Mouse (Mus musculus) MEL-GATA-1-ER (cell line): ENCODE data around the gene Phf7.

Experiments used
- DNase-seq: peaks from one replicate; pipeline ENCODE4 v3.0.0-alpha.2; 2012; ENCODE audit warnings: low read depth; ENCODE audit errors: extremely low read depth

The Phf7 gene

GRCm38 (mm10) chr14:31251084-31251604, at the start of gene Phf7, which contains the start of gene Bap1:
Gene Phf7, minus strand, starts transcription at chr14:31251317.
Gene Bap1, plus strand, starts transcription at chr14:31251450.
- peak; percentile 58 for DNase-seq

DNA sequence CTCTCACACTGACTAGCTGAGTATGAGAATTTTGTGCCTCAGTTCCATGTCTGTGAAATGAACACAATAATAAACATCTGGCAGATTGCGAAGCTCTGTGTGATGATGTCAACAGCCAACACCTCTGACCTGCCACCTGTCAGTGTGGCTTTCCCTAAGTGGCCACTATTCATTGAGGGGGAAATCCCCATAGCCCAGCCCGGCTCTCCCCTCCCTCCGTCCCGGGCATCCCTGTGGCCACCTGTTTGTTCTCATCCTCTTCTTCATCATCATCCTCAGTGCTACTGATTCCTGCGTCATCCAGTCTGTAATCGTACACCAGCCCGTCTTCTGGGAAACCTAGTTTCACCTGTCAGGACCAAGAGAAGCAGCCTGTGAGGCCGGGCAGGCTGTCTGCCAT, 34.6 kb upstream of the Phf7 start:
- DNase-seq, result no peak

DNA sequence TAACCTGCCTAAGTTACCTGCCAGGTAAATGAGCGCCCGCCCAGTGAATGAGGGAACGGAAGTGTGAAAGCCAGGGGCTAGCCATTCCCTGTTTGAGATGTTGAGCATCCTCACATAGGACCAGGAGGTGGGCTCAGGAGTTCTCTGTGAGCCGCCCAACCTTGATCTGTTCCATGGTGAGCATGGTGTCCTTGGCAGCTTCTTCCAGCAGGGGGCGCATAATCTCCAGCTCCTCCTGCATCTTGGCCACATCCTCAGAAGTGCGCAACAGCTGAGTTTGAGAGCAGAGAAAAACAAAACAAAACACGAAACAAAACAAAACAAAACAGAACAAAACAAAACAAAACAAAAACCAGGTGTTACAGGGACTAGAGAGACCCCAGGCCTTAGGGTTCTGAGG, 21.0 kb upstream of the Phf7 start:
- no peak for DNase-seq

DNA sequence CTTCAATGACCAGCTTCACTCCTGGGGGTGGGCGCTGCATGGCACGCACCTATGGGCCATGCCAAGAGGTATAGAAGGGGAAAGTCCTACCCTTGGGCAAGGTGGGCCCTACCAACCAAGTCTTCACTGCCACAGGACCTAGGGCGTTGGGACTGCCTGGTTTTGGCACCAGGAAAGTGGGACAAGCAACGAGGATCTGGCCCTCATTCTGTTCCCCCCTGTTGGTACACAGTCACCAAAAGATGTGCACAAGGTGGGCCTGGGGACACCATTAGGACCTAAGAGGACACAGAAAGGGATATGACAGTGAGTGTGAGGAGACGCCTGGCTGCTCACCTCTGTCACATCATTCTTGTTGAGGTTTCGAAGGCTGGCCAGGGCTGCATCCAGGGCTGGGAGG, 20.0 kb upstream of the Phf7 start:
- no peak for DNase-seq

- no peak for DNase-seq
These were observed 18.5 kb upstream of the Phf7 start for GRCm38 (mm10) chr14:31269456-31270100.

DNA sequence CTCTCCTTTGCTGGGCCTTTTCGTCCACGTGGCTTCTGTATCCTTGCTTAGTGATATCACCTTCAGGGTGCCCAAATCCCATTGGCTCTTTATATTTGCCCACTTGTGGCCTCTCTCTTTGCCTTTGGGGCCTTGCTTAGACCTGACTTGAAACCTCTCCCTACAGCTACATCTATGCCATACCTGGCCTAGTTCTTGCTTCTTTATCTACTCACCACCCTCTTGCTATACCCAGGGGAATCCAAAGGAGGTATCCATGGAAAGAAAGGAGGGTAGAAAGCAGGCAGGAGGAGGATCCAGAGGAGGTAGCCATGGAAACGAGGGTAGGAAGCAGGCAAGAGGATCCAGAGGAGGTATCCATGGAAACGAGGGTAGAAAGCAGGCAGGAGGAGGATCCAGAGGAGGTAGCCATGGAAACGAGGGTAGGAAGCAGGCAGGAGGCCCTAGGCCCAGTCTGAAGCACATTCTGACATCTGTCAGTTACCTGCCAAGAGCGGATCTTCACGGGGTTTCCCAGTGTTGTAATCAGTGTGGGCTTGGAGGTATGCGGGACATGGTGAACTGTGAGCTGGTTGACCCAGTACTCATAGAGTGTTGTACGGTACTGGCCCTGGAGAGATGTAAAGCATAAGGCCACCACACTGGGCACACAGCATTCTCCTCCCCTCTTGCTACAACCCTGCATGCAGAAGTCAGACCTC, 17.3 kb upstream of the Phf7 start:
- DNase-seq, result no peak

GRCm38 (mm10) chr14:31267649-31268048, 16.5 kb upstream of the Phf7 start:
- DNase-seq, result no peak

DNA sequence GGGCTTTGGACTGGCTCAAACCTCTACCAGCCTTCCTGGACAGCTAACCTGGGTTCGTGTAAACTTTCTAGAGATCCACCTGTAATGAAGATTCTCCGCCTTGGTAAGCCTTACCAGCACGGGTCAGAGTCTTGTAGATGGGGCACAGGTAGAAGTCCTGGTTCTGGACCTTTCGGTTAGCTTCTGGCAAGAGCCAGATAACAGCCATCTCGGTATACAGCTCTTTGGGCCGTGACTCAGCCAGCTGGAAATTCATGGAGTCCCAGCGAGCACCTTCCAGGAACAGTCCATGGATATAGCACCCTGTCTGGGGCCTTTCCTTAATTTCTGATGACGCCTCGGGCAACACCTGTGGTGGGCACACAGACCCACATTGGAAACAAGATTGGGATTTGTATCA, 9.8 kb upstream of the Phf7 start:
- DNase-seq, result no peak

- DNase-seq, result peak; percentile 95
These were observed 9.3 kb upstream of the Phf7 start for GRCm38 (mm10) chr14:31260374-31260773.

- no peak for DNase-seq
These were observed 7.4 kb upstream of the Phf7 start for GRCm38 (mm10) chr14:31258476-31259050.

GRCm38 (mm10) chr14:31252091-31252490, 974 bp upstream of the Phf7 start:
- no peak for DNase-seq

DNA sequence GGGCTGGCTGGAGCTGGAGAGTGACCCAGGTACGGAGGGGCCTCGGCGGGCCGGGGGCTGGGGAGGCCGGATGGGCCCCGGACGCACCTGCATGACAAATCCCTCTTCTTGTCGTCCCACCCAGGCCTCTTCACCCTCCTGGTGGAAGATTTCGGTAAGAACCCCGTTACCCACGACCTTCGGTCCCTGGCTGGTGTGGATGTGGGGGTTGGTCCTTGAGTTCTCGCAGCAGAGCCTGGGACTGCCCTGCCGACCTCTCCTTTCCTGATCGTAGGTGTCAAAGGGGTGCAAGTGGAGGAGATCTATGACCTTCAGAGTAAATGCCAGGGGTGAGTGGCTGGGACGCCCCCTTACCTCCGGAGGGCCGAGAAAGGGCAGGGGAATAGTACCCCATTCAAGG, 509 bp upstream of the Phf7 start:
- DNase-seq, result no peak

DNA sequence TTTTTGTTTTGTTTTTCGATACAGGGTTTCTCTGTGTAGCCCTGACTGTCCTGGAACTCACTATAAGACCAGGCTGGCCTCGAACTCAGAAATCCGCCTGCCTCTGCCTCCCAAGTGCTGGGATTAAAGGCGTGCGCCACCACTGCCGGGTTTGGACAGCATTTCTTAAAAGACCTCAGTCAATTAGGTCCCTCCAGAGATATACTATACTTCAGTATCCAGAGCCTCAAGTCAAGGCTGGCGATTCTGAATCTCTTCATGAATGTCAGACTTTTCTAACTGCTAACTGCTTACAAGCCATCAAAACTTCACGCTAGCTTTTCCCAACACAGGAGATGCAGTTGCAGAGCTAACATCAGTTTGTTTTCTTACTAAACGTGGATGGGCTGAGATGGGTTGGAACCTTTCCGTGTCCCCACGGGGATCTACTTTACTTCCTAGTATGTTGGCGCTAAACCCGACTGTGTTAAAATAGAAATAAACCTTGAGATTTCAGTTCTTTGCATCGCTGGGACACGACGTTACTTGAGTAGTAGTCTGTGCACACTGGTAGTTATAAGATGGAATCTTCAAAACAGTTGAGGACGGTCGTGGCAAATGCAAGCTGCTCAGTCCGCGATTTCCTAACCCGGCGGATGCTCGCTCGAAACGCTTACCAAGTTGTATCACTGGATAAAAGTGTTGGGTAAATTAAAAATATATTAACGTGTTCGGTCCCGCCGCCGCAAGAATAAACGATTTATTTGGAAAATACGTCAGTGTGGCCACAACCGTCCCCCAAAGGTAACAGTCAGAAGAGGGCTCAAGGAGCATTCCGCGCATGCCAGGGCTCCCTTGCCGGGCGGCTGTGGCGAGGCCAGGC, 664 bp downstream of the Phf7 start:
- peak; percentile 62 for DNase-seq

GRCm38 (mm10) chr14:31248396-31248795, 2.7 kb downstream of the Phf7 start:
- DNase-seq, result no peak

DNA sequence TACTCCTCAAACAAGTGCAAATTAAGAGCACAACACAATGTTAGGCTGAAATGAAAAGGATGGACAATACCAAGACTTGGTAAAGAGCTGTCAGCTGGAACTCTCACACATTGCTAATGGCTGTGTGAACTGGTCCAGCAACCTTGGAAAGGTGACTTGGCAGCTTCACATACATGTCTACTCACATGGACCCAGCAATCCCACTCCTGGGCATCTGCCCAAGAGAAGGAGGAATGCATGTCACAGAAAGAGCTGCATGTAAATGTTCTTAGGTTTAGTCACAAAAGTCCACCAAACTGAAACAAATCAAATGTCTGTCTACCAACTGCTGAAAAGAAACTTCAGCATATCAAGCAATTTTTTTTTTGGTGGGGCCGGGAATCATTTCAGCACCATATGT, 5.2 kb downstream of the Phf7 start:
- DNase-seq, result no peak

DNA sequence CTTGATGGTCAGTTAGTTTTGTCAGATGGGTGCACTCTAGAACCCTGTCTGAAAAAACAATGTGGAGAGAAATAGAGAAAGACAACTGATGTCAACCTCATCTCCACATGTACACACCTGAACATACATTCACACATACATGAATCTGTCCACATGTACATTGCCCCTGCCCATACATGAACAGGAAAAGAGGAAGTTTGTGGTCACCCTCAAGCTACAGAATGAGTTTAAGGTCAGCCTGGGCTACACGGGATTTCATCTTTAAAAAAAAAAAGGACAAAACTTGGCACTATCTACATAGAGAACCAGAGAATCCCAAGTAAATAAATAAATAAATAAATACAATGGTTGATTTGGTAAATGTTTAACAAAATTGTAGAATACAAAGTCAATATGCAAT, 6.3 kb downstream of the Phf7 start:
- no peak for DNase-seq

DNA sequence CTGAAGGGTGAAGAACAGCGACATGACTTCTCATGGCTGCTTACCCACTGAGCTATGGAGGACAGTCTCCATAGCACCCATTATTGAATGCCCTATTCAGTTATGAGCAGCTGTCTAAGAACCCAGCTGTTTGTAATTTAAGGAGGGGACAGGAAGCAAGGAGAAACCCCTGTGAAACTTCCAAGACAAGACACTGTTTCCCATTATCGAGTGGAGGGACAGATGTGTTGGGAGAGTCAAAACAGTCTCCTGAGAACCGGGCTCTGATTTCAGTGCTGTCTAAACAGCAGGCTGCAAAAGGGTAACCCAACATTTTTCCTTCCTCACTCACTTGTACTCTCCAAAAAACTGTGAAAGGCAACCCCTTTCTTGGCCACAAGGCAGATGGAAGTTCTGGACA, 10.6 kb downstream of the Phf7 start:
- DNase-seq, result no peak

DNA sequence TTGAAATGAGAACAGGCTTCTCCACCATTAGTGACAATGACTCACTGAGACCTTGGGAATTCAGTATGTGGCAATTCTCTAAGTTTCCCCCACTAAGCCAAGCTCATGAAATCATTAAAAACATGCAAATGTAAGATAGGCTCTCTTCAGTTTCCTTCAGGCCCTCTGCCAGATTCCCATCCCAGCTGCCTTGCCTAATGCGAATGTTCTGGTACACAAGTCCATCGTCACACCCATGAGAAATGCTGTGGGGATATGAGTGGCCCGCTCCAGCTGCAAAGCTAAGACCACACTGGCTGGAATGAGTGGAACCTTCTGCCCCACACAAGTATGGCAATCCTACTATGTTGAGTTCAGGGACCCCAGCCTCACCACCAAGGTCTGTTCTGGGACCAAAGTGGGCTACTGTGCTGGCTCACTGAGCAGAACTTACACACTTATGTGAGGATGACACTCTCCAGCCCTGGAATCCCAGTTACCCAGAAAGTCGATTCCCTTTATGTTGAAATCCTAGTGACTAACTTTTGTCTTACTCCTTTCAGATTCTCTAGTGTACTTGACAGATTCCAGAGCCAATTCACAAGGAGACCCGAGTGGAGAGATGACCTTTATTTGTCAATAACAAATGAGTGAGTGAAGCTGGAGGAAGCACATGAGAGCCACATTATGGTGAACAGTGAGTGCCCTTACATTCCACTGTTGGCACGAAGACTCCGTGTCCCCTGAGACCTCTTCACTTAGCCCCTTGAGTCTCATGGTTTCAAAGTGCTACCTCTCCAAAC, 13.8 kb downstream of the Phf7 start:
- DNase-seq, result no peak

DNA sequence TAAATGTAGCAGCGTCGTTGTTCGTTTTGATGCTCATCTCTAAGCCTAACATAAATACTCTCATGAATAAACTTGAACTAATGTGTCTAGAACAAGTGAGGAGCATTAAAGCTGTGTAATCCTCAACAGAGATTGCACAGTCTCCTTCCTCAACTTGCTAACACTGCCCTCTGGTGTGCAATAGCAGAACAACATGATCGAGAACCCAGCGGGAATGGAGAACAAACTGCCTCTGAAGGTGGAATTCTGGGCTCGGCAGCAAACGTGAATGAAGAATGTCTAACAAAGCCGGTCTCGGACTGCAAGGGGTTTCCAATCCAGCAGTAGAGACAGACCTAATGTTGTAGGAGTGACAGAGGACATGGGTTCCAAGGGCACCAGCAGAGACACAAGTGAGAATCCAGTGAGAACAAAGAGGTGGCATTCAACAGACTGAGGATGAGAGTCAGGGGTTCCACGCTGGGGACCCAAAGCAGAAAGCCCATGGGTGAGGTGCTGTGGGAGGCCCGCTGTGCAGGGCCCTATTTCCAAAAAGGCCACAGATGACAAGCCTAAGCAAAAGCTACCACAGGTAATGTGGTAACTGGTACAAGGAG, 17.0 kb downstream of the Phf7 start:
- peak; percentile 30 for DNase-seq
